Mouse (Mus musculus) bone marrow, adult 2 months (tissue): ENCODE results near the gene Hist3h2a. TPM values are rescaled to one million over a fixed set of nuclear protein-coding genes. Genes with fewer than 3 reads are reported as not detected.
"Not testable (repeated sequence)": the region's sequence is repeated elsewhere in the genome, so short reads cannot be mapped to it uniquely, and the experiment has no call there.

ENCODE experiments used
- H3K27ac ChIP-seq: fragments of 200-500 bp; 2 replicates; pipeline ENCODE4 v1.5.1; 2012; ENCODE audit warnings: low read depth, mild to moderate bottlenecking, control low read depth, inconsistent platforms, low read length; ENCODE audit not compliant: control insufficient read depth, poor library complexity, insufficient read depth
- H3K4me1 ChIP-seq: fragments of 200-500 bp; 2 replicates; pipeline ENCODE4 v1.6.1; 2011; ENCODE audit warnings: low read length; ENCODE audit not compliant: control insufficient read depth, insufficient read depth
- H3K4me3 ChIP-seq: fragments of 200-500 bp; replicated peaks from 2 replicates; pipeline ENCODE3; 2011; ENCODE audit warnings: mild to moderate bottlenecking, low read depth, low read length, control low read depth; ENCODE audit not compliant: control insufficient read depth
- CTCF ChIP-seq: fragments of 200-500 bp; IDR thresholded peaks from 2 replicates; pipeline ENCODE4 v1.5.1; 2011; ENCODE audit warnings: low read length, control low read depth; ENCODE audit not compliant: control insufficient read depth, insufficient read depth
- POLR2A ChIP-seq: fragments of 200-500 bp; IDR thresholded peaks from 2 replicates; pipeline ENCODE4 v1.6.1; 2011; ENCODE audit warnings: low read depth, mild to moderate bottlenecking, control low read depth, low read length, borderline replicate concordance; ENCODE audit not compliant: control insufficient read depth
- WGBS: fragments of 180-500 bp; shearing (Covaris S2); methylation state at CpG from one replicate; pipeline ENCODE4 v1.1.7; 2018; 5-methylcytosine and 5-hydroxymethylcytosine counted together
- polyA plus RNA-seq: library from polyadenylated mRNA; stranded (reverse); fragments of >200 nt; gene quantifications from 2 replicates; pipeline ENCODE4 v1.2.4, GENCODE M21; 2011; ENCODE audit warnings: low replicate concordance; ENCODE audit not compliant: missing spikeins, insufficient read depth, insufficient read length

The Hist3h2a gene
- polyA plus RNA-seq, 1 experiment: 25.6 TPM

GRCm38 (mm10) chr11:58951210-58951609 is 3.3 kb upstream of the Hist3h2a start:
- Histone ChIP-seq H3K4me3 (no peak overlapping the region), H3K4me1 (no peaks in the 10 kb centered on the region), H3K27ac (no peak overlapping the region)
- TF ChIP-seq CTCF (no peak), POLR2A (no peak)
- WGBS: 83% methylated on average over 5 of the region's 5 CpGs

DNA sequence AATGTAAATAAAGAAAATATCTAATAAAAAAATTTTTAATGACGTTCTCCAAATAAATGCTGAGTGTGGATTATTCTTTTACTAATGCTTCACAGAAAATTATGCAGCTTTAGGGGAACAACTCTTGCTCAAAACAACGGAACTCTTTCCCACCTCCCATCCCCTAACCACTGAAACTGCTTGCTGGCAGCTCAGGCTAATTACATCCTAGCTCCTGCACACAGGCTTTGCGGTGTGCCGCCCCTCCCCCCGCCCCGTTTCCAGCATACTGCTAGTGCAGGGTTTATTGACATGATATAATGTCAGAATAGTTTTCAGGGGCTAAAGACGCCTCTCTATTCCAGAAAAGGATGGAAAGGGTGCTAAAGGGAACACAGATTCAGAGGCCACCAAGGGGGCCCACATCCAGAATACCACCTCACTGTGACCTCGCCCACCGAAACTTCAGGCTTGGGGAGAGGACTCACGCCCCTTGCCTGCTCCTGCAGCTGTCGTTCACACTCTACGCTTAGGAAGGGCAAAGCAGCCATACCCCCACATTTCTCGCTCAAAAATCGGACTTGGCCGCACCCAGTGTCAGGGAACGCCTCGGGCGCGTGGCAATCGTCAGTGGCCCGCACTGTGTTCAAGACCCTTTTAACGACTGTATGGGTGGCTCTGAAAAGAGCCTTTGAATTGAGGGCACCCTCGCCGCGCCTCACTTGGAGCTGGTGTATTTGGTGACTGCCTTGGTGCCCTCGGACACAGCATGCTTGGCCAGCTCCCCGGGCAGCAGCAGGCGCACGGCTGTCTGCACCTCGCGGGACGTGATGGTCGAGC is 925 bp upstream of the Hist3h2a start:
- peak overlapping the region; percentile 64 for H3K4me3 ChIP-seq
- peak; percentile 50; the same call in 1 of the 2 replicates for TF ChIP-seq POLR2A
- no peak for TF ChIP-seq CTCF
- peak overlapping the region; percentile 89 for H3K27ac ChIP-seq
- no peaks in the 10 kb centered on the region; the same call in 1 of the 2 replicates for H3K4me1 ChIP-seq
- WGBS: under 1% methylated on average over 33 of the region's 33 CpGs

DNA sequence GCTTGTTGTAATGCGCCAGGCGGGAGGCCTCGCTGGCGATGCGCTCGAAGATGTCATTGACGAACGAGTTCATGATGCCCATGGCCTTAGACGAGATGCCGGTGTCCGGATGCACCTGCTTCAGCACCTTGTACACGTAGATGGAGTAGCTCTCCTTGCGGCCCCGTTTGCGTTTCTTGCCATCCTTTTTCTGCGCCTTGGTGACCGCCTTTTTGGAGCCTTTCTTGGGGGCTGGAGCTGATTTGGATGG is 390 bp upstream of the Hist3h2a start:
- peak; percentile 13; the same call in 1 of the 2 replicates for TF ChIP-seq POLR2A
- Histone ChIP-seq H3K27ac (peak overlapping the region; percentile 89), H3K4me3 (peak overlapping the region; percentile 68)
- WGBS: 0% methylated on average over 17 of the region's 17 CpGs
- not testable (repeated sequence) for H3K4me1 ChIP-seq

DNA sequence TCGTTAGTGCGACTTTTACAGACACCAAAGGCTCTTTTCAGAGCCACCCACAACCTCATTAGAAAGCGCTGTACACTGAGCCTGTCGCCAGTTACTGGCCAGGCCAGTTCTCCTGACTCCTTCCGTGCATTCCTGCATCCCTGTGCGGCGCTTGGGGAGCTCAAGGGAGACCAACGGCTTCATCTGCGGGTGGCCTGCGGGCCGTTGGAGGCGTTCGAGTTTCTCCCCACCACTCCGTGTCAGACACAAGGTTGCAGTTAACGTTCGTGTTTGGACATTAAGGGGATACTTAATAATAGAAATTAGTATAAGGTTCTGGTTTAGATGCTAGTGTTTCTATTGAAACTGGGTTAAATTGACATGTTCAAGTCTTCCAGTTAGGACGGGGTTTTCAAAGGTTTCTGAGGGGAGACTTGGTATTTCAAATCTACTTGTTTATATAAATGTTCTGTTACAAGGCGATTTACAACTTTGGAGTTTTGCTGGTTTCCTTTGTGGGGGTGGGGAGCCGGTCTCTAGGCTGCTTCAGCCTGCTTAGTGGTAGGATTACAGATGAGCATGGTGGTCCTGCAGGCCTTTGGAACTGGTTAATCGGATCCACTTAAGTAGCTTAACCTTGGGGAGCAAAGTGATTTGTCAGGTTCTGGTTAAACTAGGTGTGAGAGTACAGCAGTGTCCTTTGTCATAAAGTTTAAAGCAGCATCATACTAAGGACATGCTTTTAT is 820 bp downstream of the Hist3h2a start:
- no peaks in the 10 kb centered on the region; the same call in 1 of the 2 replicates for H3K4me1 ChIP-seq
- peak overlapping the region; percentile 96 for H3K27ac ChIP-seq
- peak overlapping the region; percentile 78 for H3K4me3 ChIP-seq
- under 1% methylated on average over 20 of the region's 20 CpGs for WGBS
- TF ChIP-seq CTCF (no peak), POLR2A (peak; percentile 27; the same call in 1 of the 2 replicates)

DNA sequence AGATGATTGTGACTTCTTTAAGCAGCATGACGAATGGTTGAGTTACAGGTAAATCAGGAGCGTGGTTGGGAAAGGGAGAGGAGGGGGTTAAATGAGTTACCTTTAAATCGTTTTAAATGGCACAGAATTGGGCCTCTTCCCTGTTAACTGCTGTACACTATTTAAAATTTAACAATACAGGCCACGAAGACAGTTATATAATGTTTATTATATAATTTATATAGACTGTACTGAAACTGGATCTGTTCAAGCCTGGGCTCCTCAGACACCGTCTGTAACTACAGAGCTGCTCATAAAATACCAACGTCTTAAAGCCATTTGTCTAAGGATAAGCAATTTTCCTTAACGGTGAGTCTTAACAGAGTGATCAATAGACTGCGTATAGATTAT is 1.4 kb downstream of the Hist3h2a start:
- peak overlapping the region; percentile 78 for H3K4me3 ChIP-seq
- no peak overlapping the region for H3K27ac ChIP-seq
- 29% methylated on average over 8 of the region's 8 CpGs for WGBS
- no peaks in the 10 kb centered on the region; the same call in 1 of the 2 replicates for H3K4me1 ChIP-seq
- TF ChIP-seq CTCF (no peak), POLR2A (no peak)

GRCm38 (mm10) chr11:58957226-58957914 is 2.9 kb downstream of the Hist3h2a start:
- no peaks in the 10 kb centered on the region; the same call in 1 of the 2 replicates for H3K4me1 ChIP-seq
- 91% methylated on average over 5 of the region's 5 CpGs for WGBS
- peak overlapping the region; percentile 34 for H3K4me3 ChIP-seq
- H3K27ac ChIP-seq: peak overlapping the region; percentile 14
- no peak for TF ChIP-seq CTCF
- TF ChIP-seq POLR2A: no peak

- 88% methylated on average over 6 of the region's 6 CpGs for WGBS
- Histone ChIP-seq H3K4me1 (no peaks in the 10 kb centered on the region; the same call in 1 of the 2 replicates), H3K4me3 (peak overlapping the region; percentile 8), H3K27ac (peak overlapping the region; percentile 21; the same call in 1 of the 2 replicates)
- TF ChIP-seq CTCF: no peak
- TF ChIP-seq POLR2A: no peak
Observed at GRCm38 (mm10) chr11:58958536-58958935, 4.1 kb downstream of the Hist3h2a start.
